Mouse (Mus musculus) heart, postnatal 0 days (tissue): ENCODE data around the gene Extl1. TPM values are rescaled to one million over a fixed set of nuclear protein-coding genes. Genes with fewer than 3 reads are reported as not detected.

ENCODE experiments used
- ATAC-seq: fragments of 200-750 bp; cut with Nextera tagmentation; 2 replicates; pipeline ENCODE4 v1.8.0; 2017; ENCODE audit warnings: low read depth, moderate number of reproducible peaks, moderate library complexity; ENCODE audit not compliant: insufficient read depth
- DNase-seq: peaks from one replicate; pipeline ENCODE4 v3.0.0-alpha.2; 2016; ENCODE audit warnings: low spot score
- H3K27ac ChIP-seq: fragments of 300-500 bp; sonication (generic); 2 replicates; pipeline ENCODE4 v1.5.1; 2014; ENCODE audit warnings: low read depth, mild to moderate bottlenecking
- H3K27me3 ChIP-seq: fragments of 300-500 bp; sonication (generic); 2 replicates; pipeline ENCODE4 v1.6.1; 2014; ENCODE audit warnings: low read length, mixed read lengths; ENCODE audit not compliant: control insufficient read depth, insufficient read depth
- H3K36me3 ChIP-seq: fragments of 300-500 bp; sonication (generic); replicated peaks from 2 replicates; pipeline ENCODE4 v1.6.1; 2014; ENCODE audit warnings: low read length, mixed read lengths; ENCODE audit not compliant: control insufficient read depth, insufficient read depth
- H3K4me1 ChIP-seq: fragments of 300-500 bp; sonication (generic); 2 replicates; pipeline ENCODE4 v1.6.1; 2014; ENCODE audit warnings: antibody characterized with exemption; ENCODE audit not compliant: control insufficient read depth, insufficient read depth
- H3K4me2 ChIP-seq: fragments of 300-500 bp; sonication (generic); 2 replicates; pipeline ENCODE4 v1.6.1; 2014; ENCODE audit warnings: low read depth, mild to moderate bottlenecking, low read length, moderate library complexity
- H3K4me3 ChIP-seq: fragments of 300-500 bp; sonication (generic); 2 replicates; pipeline ENCODE4 v1.5.1; 2014; ENCODE audit warnings: low read depth, low read length
- H3K9ac ChIP-seq: fragments of 300-500 bp; sonication (generic); replicated peaks from 2 replicates; pipeline ENCODE4 v1.6.1; 2014; ENCODE audit warnings: low read depth, low read length, mixed read lengths
- H3K9me3 ChIP-seq: fragments of 300-500 bp; sonication (generic); replicated peaks from 2 replicates; pipeline ENCODE4 v1.6.1; 2016; ENCODE audit warnings: low read length; ENCODE audit not compliant: control insufficient read depth
- CTCF ChIP-seq: IDR thresholded peaks from 2 replicates; pipeline ENCODE4 v1.5.1; 2016; ENCODE audit warnings: antibody characterized with exemption, control low read depth, low read depth
- EP300 ChIP-seq: IDR thresholded peaks from 2 replicates; pipeline ENCODE4 v1.6.1; 2016; ENCODE audit warnings: antibody characterized with exemption, low read depth
- WGBS: fragments of 180-500 bp; shearing (Covaris S2); extraction: QIAGEN DNeasy Blood & Tissue Kit; methylation state at CpG from one replicate; pipeline ENCODE4 v1.1.7; 2014; 5-methylcytosine and 5-hydroxymethylcytosine counted together
- polyA plus RNA-seq: library from polyadenylated mRNA; unstranded; fragments of >200 nt; fragmentation: Nextera tagmentation; extraction: Ambion mirVana; gene quantifications from 2 replicates; pipeline ENCODE4 v1.2.1, GENCODE M21; 2015
- total RNA-seq: library from RNA; depleted of rRNA; stranded (reverse); fragments of >200 nt; gene quantifications from 2 replicates; pipeline ENCODE4 v1.2.3, GENCODE M21; 2014; ENCODE audit warnings: low replicate concordance

Extl1 gene
- total and polyA plus RNA-seq, 2 experiments from 2014 or later: 3.1 to 3.4 TPM

GRCm38 (mm10) chr4:134328151-134328550, 55.5 kb downstream of the Extl1 start:
- H3K36me3 ChIP-seq: peaks cover 57% of the 10 kb centered on the region
- H3K9me3 ChIP-seq: no peaks in the 10 kb centered on the region
- DNase-seq (no peak), ATAC-seq (no peak)
- no peak for TF ChIP-seq CTCF
- TF ChIP-seq EP300: no peak
- H3K4me3 ChIP-seq: no peak overlapping the region
- H3K4me1 ChIP-seq: no peaks in the 10 kb centered on the region
- no peak overlapping the region for H3K27ac ChIP-seq
- no peak overlapping the region for H3K4me2 ChIP-seq
- H3K27me3 ChIP-seq: no peaks in the 10 kb centered on the region
- no peak overlapping the region for H3K9ac ChIP-seq
- 50% methylated on average over 8 of the region's 8 CpGs for WGBS

DNA sequence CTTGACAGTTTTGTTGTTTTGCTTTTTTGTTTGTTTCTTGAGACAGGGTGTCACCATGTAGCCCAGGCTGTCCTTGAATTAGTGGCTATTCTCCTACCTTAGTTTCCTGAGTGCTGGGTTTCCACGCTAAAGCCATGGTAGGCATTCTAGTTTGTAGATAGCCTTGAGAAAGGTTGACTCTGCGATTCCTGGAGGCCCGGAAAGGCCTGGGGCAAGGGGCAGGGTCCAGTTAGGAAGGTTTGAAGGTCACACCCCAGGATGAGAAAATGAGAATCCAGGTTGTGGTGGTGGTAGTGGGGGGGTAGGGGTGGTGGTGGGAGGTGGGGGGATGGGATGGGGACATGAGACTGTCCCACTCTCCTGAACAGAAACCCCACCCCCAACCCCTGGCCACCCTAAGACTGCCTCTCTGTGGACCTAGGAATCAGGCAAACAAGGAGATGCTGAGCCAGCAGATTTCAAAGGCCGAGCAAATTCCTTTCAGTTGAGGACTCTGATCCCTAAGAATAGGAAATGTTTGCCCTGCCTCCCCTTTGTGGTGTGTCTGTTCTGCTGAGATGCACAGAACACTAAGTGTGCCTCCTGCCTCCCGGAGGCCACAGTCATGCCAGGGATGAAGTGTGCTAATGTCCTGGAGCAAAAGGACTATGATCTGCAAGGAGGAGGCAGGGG, 56.7 kb downstream of the Extl1 start:
- WGBS: 63% methylated on average over 5 of the region's 5 CpGs
- H3K4me3 ChIP-seq: no peak overlapping the region
- ATAC-seq (no peak), DNase-seq (no peak)
- no peaks in the 10 kb centered on the region for H3K27me3 ChIP-seq
- no peaks in the 10 kb centered on the region for H3K4me1 ChIP-seq
- H3K9ac ChIP-seq: 0 out of 2 replicates have a peak overlapping the region, but pooled peaks have one; percentile 15
- no peaks in the 10 kb centered on the region for H3K9me3 ChIP-seq
- TF ChIP-seq CTCF (no peak), EP300 (no peak)
- H3K4me2 ChIP-seq: no peak overlapping the region
- H3K36me3 ChIP-seq: peaks cover 69% of the 10 kb centered on the region
- H3K27ac ChIP-seq: no peak overlapping the region

DNA sequence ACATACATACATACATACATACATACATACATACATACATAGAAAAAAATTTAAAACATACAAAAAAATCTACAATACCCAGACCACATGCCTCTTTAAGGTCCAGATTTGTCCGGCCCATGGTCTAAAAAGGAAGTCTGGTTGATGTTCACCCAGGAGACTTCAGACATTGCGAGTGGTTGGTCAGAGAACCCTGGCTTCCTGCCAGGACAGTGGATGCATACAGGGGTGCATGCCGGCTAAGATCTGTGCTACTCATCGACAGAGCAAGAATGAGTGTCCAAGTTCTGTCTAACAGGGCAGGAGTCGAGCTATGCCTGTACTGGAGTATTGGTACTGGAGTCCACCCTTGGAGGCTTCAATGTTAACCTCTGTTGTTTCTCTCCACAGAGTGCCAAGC, 59.0 kb downstream of the Extl1 start:
- H3K36me3 ChIP-seq: peaks cover 83% of the 10 kb centered on the region

GRCm38 (mm10) chr4:134321524-134321923, 62.1 kb downstream of the Extl1 start:
- Histone ChIP-seq H3K27ac (no peak overlapping the region), H3K4me3 (no peak overlapping the region), H3K4me2 (no peak overlapping the region), H3K9ac (no peak overlapping the region), H3K4me1 (peaks cover 28% of the 10 kb centered on the region), H3K36me3 (peaks cover 65% of the 10 kb centered on the region), H3K9me3 (no peaks in the 10 kb centered on the region), H3K27me3 (no peaks in the 10 kb centered on the region)
- ATAC-seq (no peak), DNase-seq (no peak)
- 58% methylated on average over 3 of the region's 3 CpGs for WGBS
- TF ChIP-seq EP300: no peak
- peak; percentile 51 for TF ChIP-seq CTCF

More for the DNA sequence above, 59.0 kb downstream of the Extl1 start:
- 0 out of 2 replicates have a peak, but pooled peaks have one; percentile 19 for ATAC-seq
- Histone ChIP-seq H3K27ac (no peak overlapping the region), H3K9me3 (no peaks in the 10 kb centered on the region), H3K9ac (no peak overlapping the region), H3K4me1 (peaks cover 4% of the 10 kb centered on the region; the same call in 1 of the 2 replicates), H3K4me2 (no peak overlapping the region), H3K4me3 (no peak overlapping the region), H3K27me3 (no peaks in the 10 kb centered on the region)
- TF ChIP-seq CTCF (no peak), EP300 (no peak)
- WGBS: 24% methylated on average over 5 of the region's 5 CpGs
- DNase-seq: no peak

DNA sequence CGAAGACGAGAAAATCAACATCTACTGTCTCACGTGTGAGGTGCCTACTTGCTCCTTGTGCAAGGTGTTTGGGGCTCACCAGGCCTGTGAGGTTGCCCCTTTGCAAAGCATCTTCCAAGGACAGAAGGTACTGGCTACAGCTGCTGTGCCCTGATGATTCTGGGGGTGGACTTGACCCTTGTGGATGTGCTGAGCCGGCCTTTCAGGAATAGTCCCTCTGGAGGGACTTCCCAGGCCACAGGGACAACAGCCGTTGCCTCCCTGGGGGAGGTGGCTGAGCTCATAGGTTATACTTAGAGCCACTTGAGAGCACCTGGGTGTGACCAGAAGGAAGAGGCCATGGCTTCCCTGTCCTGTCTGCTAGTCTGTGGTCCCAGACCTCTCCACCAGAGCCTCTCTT, 64.0 kb downstream of the Extl1 start:
- no peak for TF ChIP-seq EP300
- no peak for TF ChIP-seq CTCF
- no peak overlapping the region for H3K4me3 ChIP-seq
- 37% methylated on average over 5 of the region's 5 CpGs for WGBS
- ATAC-seq (no peak), DNase-seq (no peak)
- H3K4me2 ChIP-seq: peak overlapping the region; percentile 63
- peak overlapping the region; percentile 32; the same call in 1 of the 2 replicates for H3K27ac ChIP-seq
- no peak overlapping the region for H3K9ac ChIP-seq
- H3K27me3 ChIP-seq: no peaks in the 10 kb centered on the region
- H3K4me1 ChIP-seq: peaks cover 28% of the 10 kb centered on the region
- H3K9me3 ChIP-seq: no peaks in the 10 kb centered on the region
- peaks cover 49% of the 10 kb centered on the region for H3K36me3 ChIP-seq
